Mouse (Mus musculus): ENCODE data around the gene Selenom. TPM values are rescaled to one million over a fixed set of nuclear protein-coding genes. Genes with fewer than 3 reads are reported as not detected.

The Selenom gene
- polyA plus RNA-seq, 1 experiment from 2014 or later: 208 TPM

DNA sequence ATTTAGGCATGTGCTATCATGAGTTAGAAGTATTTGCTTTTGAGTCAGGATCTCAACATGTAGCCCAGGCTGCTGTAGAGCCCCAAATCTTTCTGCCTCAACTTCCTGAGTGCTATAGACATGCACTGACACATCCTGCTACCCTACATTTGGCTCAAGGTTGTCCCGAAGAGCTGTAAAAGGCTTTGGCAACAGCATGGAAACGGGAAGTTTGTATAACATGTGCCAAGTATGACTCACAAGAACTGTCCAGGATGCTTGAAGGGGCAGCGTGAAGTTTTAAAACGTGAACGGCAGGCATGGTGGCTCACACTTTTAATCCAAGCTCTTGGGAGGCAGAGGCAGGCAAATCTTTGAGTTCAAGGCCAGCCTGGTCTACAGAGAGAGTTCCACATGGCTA, 45.7 kb downstream of the Selenom start:
- Histone ChIP-seq H3K27ac (replicated peaks) (no peak overlapping the region), H3K9ac (no peak overlapping the region), H3K27me3 (no peaks in the 10 kb centered on the region), H3K36me3 (no peaks in the 10 kb centered on the region), H3K4me1 (peaks cover 6% of the 10 kb centered on the region; the same call in 1 of the 2 replicates), H3K9me3 (replicated peaks) (no peaks in the 10 kb centered on the region), H3K4me2 (replicated peaks) (no peak overlapping the region), H3K4me3 (replicated peaks) (no peak overlapping the region)
- whole genome bisulfite sequencing: 55% methylated on average over 5 of the region's 5 CpGs
- ATAC-seq (ENCODE audit: insufficient number of reproducible peaks, low FRiP score, low TSS enrichment, low read depth): no peak

DNA sequence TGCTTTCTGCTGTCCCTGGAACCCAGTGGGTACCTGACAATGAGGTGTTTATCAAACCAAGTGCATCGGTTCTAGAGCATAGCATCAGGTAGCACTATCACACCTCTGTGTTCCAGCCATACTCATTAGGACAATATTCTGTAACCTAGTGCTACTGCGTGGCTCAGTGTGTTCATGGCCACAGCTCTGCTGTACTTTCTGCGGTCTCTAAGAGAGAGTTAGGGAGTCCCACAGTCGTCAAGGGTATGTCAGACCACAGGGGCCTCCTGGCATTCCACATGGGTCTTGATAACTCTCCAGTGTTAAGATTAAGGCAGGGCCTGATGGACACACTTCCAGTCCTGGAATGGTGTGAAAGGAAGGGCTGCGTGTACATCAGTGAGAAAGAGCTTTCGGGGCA, 49.4 kb downstream of the Selenom start:
- Histone ChIP-seq H3K4me3 (replicated peaks) (no peak overlapping the region), H3K4me1 (peaks cover 6% of the 10 kb centered on the region; the same call in 1 of the 2 replicates), H3K36me3 (no peaks in the 10 kb centered on the region), H3K9me3 (replicated peaks) (no peaks in the 10 kb centered on the region), H3K9ac (no peak overlapping the region), H3K27me3 (no peaks in the 10 kb centered on the region), H3K27ac (replicated peaks) (no peak overlapping the region), H3K4me2 (replicated peaks) (no peak overlapping the region)
- ATAC-seq (ENCODE audit: insufficient number of reproducible peaks, low FRiP score, low TSS enrichment, low read depth): no peak
- 86% methylated on average over 6 of the region's 6 CpGs for WGBS

DNA sequence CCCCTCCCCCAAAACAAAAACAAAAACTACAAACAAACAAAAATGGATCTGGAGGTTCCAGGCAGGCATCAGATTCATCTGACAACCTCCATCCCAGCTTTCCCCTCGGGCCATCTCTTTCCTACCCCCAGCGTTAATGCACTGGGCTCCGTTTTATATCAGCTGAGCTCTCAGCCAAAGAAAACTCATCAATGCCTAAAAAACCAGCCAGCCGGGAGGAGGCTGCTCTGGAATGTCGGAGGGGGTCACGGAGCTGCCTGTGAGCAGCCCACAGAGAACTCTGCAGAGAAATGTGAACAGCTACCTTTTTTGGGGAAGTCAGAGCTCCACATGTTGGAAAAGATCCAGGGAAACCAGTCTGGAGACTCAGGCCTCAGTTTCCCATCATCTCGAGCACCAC, 50.0 kb downstream of the Selenom start:
- Histone ChIP-seq H3K4me2 (replicated peaks) (no peak overlapping the region), H3K27ac (replicated peaks) (no peak overlapping the region), H3K4me1 (peaks cover 6% of the 10 kb centered on the region; the same call in 1 of the 2 replicates), H3K9ac (no peak overlapping the region), H3K9me3 (replicated peaks) (no peaks in the 10 kb centered on the region), H3K36me3 (no peaks in the 10 kb centered on the region), H3K27me3 (no peaks in the 10 kb centered on the region), H3K4me3 (replicated peaks) (no peak overlapping the region)
- WGBS: 29% methylated on average over 7 of the region's 7 CpGs
- no peak for ATAC-seq (ENCODE audit: insufficient number of reproducible peaks, low FRiP score, low TSS enrichment, low read depth)

DNA sequence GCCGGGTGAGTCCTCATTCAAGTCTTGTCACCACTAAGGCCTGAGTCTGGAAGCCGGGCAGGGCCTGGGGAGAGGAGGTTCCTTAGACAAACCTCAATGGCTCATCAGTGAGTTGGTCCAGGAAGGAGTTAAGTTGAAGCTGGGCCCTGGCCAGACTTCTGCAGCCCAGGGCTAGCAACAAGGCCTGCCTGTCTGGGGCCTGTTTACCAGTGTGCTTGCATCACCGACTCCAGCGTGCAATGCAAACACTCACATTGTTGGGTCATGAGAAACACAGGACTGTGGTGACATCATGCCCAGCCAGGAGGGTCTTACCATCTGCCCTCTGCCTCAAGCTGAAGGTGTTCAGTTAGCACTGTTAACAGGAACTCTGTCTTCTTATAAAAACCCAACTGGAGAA, 51.5 kb downstream of the Selenom start:
- H3K27me3 ChIP-seq: no peaks in the 10 kb centered on the region
- ATAC-seq (ENCODE audit: insufficient number of reproducible peaks, low FRiP score, low TSS enrichment, low read depth): no peak
- no peak overlapping the region for H3K4me3 ChIP-seq (replicated peaks)
- no peak overlapping the region for H3K4me2 ChIP-seq (replicated peaks)
- no peak overlapping the region for H3K27ac ChIP-seq (replicated peaks)
- no peaks in the 10 kb centered on the region for H3K36me3 ChIP-seq
- H3K9me3 ChIP-seq (replicated peaks): no peaks in the 10 kb centered on the region
- 74% methylated on average over 4 of the region's 4 CpGs for WGBS
- no peak overlapping the region for H3K9ac ChIP-seq
- H3K4me1 ChIP-seq: peaks cover 6% of the 10 kb centered on the region; the same call in 1 of the 2 replicates

Other genes with a start within 250 kb of the Selenom start
- 188 and 201 TPM in 2 replicates for gene Drg1, start 248.3 kb upstream of the Selenom start, polyA plus RNA-seq (2015; fragmentation: Nextera tagmentation; extraction: Ambion mirVana)
- gene Patz1, start 225.8 kb upstream of the Selenom start, polyA plus RNA-seq (2015; fragmentation: Nextera tagmentation; extraction: Ambion mirVana): 43.4 and 46.3 TPM in 2 replicates
- 13.9 and 15.8 TPM in 2 replicates for gene Pik3ip1, start 184.3 kb upstream of the Selenom start, polyA plus RNA-seq (2015; fragmentation: Nextera tagmentation; extraction: Ambion mirVana)
- 100 and 103 TPM in 2 replicates for gene Limk2, start 105.5 kb upstream of the Selenom start, polyA plus RNA-seq (2015; fragmentation: Nextera tagmentation; extraction: Ambion mirVana)
- 35.6 and 37.6 TPM in 2 replicates for gene Rnf185, start 62.3 kb upstream of the Selenom start, polyA plus RNA-seq (2015; fragmentation: Nextera tagmentation; extraction: Ambion mirVana)
- 1.1 and 1.5 TPM in 2 replicates for gene Pla2g3, start 26.4 kb upstream of the Selenom start, polyA plus RNA-seq (2015; fragmentation: Nextera tagmentation; extraction: Ambion mirVana)
- 1.7 and 1.9 TPM in 2 replicates for gene Inpp5j, start 9.9 kb upstream of the Selenom start, polyA plus RNA-seq (2015; fragmentation: Nextera tagmentation; extraction: Ambion mirVana)
- gene Smtn, start 25.9 kb downstream of the Selenom start, polyA plus RNA-seq (2015; fragmentation: Nextera tagmentation; extraction: Ambion mirVana): 89.2 and 93.7 TPM in 2 replicates
- gene Morc2a, start 134.5 kb downstream of the Selenom start, polyA plus RNA-seq (2015; fragmentation: Nextera tagmentation; extraction: Ambion mirVana): 26.8 and 27.9 TPM in 2 replicates

Measured in embryonic facial prominence, embryonic 15.5 days (tissue).